Mouse (Mus musculus): ENCODE results near the gene Eef2k. TPM values are rescaled to one million over a fixed set of nuclear protein-coding genes. Genes with fewer than 3 reads are reported as not detected.

Eef2k gene
- polyA plus RNA-seq, 1 experiment from 2014 or later = 21.8 TPM

GRCm38 (mm10) chr7:120830431-120831381 lies 11.9 kb upstream of the Eef2k start:
- POLR2A ChIA-PET = interaction anchor here (2.0 kb wide), 1 partner anchor 196 kb away, joined by 9 read pairs; the partner anchor contains the start of gene Uqcrc2
- CTCF ChIA-PET = no interaction called here
- in situ Hi-C loops (cut with MboI; ENCODE audit: low pct_unique_long_range_greater_than_20kb) = loop anchor here (5.0 to 10.0 kb wide), 2 partner anchors 198 to 294 kb away; no protein-coding TSS in a partner anchor
- TF ChIP-seq CTCF (IDR thresholded peaks at IDR 0.05) = no peak
- no peaks in the 10 kb centered on the region for H3K27me3 ChIP-seq
- no peak for DNase-seq (ENCODE audit: low read depth, low spot score)
- ATAC-seq = no peak

- in situ Hi-C loops (cut with MboI; ENCODE audit: low pct_unique_long_range_greater_than_20kb) = loop anchor here (5.0 to 10.0 kb wide), 2 partner anchors 202 to 290 kb away; no protein-coding TSS in a partner anchor
- no peak for TF ChIP-seq CTCF (IDR thresholded peaks at IDR 0.05)
- ATAC-seq (no peak), DNase-seq (ENCODE audit: low read depth, low spot score) (no peak)
- ChIA-PET POLR2A (interaction anchor here (2.4 kb wide), 1 partner anchor 83 kb away, joined by 13 read pairs; the partner anchor contains the start of gene Polr3e), CTCF (interaction anchor here (1.0 to 2.7 kb wide), 10 partner anchors 11 to 200 kb away, joined by 3 to 25 read pairs (median 6); partner anchors contain the start of genes Polr3e and Uqcrc2)
- H3K27me3 ChIP-seq = no peaks in the 10 kb centered on the region
Measured at GRCm38 (mm10) chr7:120834426-120834825, 8.2 kb upstream of the Eef2k start.

GRCm38 (mm10) chr7:120834863-120835372 lies 7.7 kb upstream of the Eef2k start:
- no peaks in the 10 kb centered on the region for H3K27me3 ChIP-seq
- in situ Hi-C loops (cut with MboI; ENCODE audit: low pct_unique_long_range_greater_than_20kb) = loop anchor here (5.0 to 10.0 kb wide), 2 partner anchors 203 to 290 kb away; no protein-coding TSS in a partner anchor
- ChIA-PET CTCF (interaction anchor here (0.6 to 2.7 kb wide), 20 partner anchors 11 to 278 kb away, joined by 3 to 25 read pairs (median 4); partner anchors contain the start of genes Polr3e and Uqcrc2), POLR2A (interaction anchor here (2.4 kb wide), 1 partner anchor 82 kb away, joined by 13 read pairs; the partner anchor contains the start of gene Polr3e)
- no peak for DNase-seq (ENCODE audit: low read depth, low spot score)
- TF ChIP-seq CTCF (IDR thresholded peaks at IDR 0.05) = no peak
- ATAC-seq = peak; percentile 91

DNA sequence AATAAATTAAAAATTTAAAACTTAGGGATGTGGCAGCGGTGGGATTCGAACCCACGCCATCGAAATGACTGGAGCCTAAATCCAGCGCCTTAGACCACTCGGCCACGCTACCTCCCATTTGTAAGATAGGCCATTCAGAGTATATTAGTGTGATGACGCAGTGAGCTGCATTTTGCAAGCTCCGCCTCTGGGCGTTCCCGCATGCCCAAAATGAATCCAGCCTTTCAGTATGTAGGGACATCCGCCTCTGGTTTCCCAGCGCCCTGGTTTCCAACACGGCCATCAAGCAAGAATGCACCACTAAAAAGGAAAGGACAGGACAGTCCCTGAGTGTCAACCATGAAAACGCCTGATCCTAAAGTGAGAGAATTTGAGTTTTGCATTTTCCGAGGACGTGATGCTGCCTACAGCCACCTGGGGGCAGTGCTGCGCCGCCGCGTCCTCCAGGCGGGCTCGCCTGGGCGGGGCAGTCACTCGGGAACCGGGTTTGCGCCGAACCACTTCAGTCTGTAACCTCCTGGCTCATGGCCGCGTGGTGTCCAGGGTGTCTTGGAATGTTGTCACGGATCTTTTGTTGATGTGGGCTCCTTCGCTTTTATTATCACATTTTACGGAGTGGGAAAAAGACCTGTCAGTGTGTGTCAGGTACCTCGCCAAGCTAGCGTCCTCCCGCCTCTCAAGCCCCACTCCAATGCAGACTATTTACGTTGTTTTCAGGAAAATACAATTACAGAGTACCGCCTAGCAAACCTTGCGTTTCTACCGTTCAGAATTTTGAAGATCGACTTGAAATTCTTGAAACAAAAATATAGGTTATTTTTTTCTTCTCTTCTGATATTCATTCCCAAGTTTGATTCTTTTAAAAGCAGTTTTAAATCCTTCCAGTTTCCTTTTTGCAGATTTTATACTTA lies 6.9 kb upstream of the Eef2k start:
- H3K27me3 ChIP-seq = no peaks in the 10 kb centered on the region
- in situ Hi-C loops (cut with MboI; ENCODE audit: low pct_unique_long_range_greater_than_20kb) = loop anchor here (10.0 kb wide), 1 partner anchor 289 kb away; no protein-coding TSS in a partner anchor
- TF ChIP-seq CTCF (IDR thresholded peaks at IDR 0.05) = peak; percentile 100
- ChIA-PET POLR2A (interaction anchor here (2.4 kb wide), 1 partner anchor 81 kb away, joined by 13 read pairs; the partner anchor contains the start of gene Polr3e), CTCF (interaction anchor here (0.6 to 2.7 kb wide), 22 partner anchors 12 to 277 kb away, joined by 3 to 25 read pairs (median 4); partner anchors contain the start of genes Polr3e and Uqcrc2)
- DNase-seq (ENCODE audit: low read depth, low spot score) = peak; percentile 82
- ATAC-seq = peak; percentile 92

- no peak for TF ChIP-seq CTCF (IDR thresholded peaks at IDR 0.05)
- no peak for DNase-seq (ENCODE audit: low read depth, low spot score)
- in situ Hi-C loops (cut with MboI; ENCODE audit: low pct_unique_long_range_greater_than_20kb) = loop anchor here (10.0 kb wide), 1 partner anchor 288 kb away; no protein-coding TSS in a partner anchor
- H3K27me3 ChIP-seq = no peaks in the 10 kb centered on the region
- CTCF ChIA-PET = interaction anchor here (1.0 to 2.7 kb wide), 6 partner anchors 15 to 85 kb away, joined by 3 to 25 read pairs (median 6); partner anchors contain the start of gene Polr3e
- no peak for ATAC-seq
- POLR2A ChIA-PET = interaction anchor here (0.6 to 2.4 kb wide), 2 partner anchors 60 to 81 kb away, joined by 3 to 13 read pairs; partner anchors contain the start of gene Polr3e
Measured at GRCm38 (mm10) chr7:120836361-120836760, 6.3 kb upstream of the Eef2k start.

GRCm38 (mm10) chr7:120838436-120839160 lies 4.0 kb upstream of the Eef2k start:
- ChIA-PET POLR2A (interaction anchor here (0.5 kb wide), 1 partner anchor 20 kb away, joined by 3 read pairs; no protein-coding TSS in a partner anchor), CTCF (no interaction called here)
- no peak for ATAC-seq
- in situ Hi-C loops (cut with MboI; ENCODE audit: low pct_unique_long_range_greater_than_20kb) = loop anchor here (10.0 kb wide), 1 partner anchor 286 kb away; no protein-coding TSS in a partner anchor
- DNase-seq (ENCODE audit: low read depth, low spot score) = no peak
- TF ChIP-seq CTCF (IDR thresholded peaks at IDR 0.05) = no peak
- no peaks in the 10 kb centered on the region for H3K27me3 ChIP-seq

DNA sequence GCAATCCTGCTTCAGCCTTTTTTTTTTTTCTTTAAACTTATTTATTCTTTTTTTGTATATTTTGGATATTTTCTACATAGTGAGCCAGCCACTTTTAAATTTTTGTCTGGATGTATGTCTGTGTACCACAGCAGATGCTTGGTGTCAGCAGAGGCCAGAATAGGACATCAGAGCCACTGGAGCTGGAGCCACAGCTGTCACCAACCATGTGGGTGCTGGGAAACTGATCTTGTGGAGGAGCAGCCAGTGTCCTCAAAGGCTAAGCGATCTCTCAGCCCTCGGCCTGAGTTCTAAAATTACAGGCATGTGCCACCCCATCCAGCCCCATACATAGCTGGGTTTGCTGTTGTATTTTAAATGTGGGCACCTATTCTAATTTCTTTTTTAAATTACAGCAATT lies 2.8 kb upstream of the Eef2k start:
- no peaks in the 10 kb centered on the region for H3K27me3 ChIP-seq
- ChIA-PET CTCF (interaction anchor here (0.7 to 1.2 kb wide), 5 partner anchors 13 to 73 kb away, joined by 3 read pairs; no protein-coding TSS in a partner anchor), POLR2A (interaction anchor here (0.7 kb wide), 1 partner anchor 66 kb away, joined by 4 read pairs; no protein-coding TSS in a partner anchor)
- in situ Hi-C loops (cut with MboI; ENCODE audit: low pct_unique_long_range_greater_than_20kb) = loop anchor here (5.0 to 10.0 kb wide), 2 partner anchors 73 to 285 kb away; no protein-coding TSS in a partner anchor
- no peak for ATAC-seq
- TF ChIP-seq CTCF (IDR thresholded peaks at IDR 0.05) = no peak
- no peak for DNase-seq (ENCODE audit: low read depth, low spot score)

GRCm38 (mm10) chr7:120843037-120843621 lies 498 bp downstream of the Eef2k start:
- ChIA-PET CTCF (interaction anchor here (1.3 kb wide), 2 partner anchors 9 to 33 kb away, joined by 3 to 4 read pairs; no protein-coding TSS in a partner anchor), POLR2A (interaction anchor here (1.1 to 1.4 kb wide), 2 partner anchors 25 to 74 kb away, joined by 3 to 4 read pairs; no protein-coding TSS in a partner anchor)
- DNase-seq (ENCODE audit: low read depth, low spot score) (no peak), ATAC-seq (peak; percentile 48)
- TF ChIP-seq CTCF (IDR thresholded peaks at IDR 0.05) = no peak
- H3K27me3 ChIP-seq = no peaks in the 10 kb centered on the region
- in situ Hi-C loops (cut with MboI; ENCODE audit: low pct_unique_long_range_greater_than_20kb) = loop anchor here (5.0 kb wide), 1 partner anchor 69 kb away; no protein-coding TSS in a partner anchor
